Mouse (Mus musculus): Measurements from ENCODE around the gene Ndufaf2.

DNA sequence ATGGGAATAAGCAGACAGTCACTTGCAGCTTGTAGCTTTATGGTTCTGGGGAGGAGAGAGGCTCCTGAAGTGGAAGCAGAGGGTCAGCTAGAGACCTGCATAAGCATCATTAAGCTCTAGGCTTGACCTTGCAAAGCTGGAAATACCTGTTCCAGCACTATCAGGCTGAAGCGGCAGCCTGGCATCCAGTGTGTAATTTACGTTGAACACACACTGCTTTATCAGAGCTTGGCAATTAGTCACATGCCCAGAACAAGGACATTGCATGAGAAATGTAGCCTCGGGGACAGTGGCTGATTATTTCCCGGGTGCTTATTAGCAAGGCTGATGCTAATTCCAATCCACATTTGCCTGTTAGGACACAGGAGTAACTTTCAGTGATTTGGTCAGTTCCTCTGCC is 196.5 kb downstream of the Ndufaf2 start:
- TF ChIP-seq CTCF (IDR thresholded peaks at IDR 0.05; ENCODE audit: extremely low read depth, insufficient read depth, insufficient read length, insufficient replicate concordance): no peak
- no peak for TF ChIP-seq POLR2A (IDR thresholded peaks at IDR 0.05; ENCODE audit: low read depth, low read length)
